Comparison of ENCODE assay signal across 8 mouse cellular contexts in genomic region chr7:97081242-97081958, GRCm38 (mm10). TPM values are rescaled to one million over a fixed set of nuclear protein-coding genes. Genes with fewer than 3 reads are reported as not detected.
A peak's percentile ranks its signal among the peaks of the same experiment; 100 is the strongest.
DNase-seq lines count a peak whose midpoint lies in the region; ATAC-seq lines count a peak whose summit lies in the region.

TSS of gene Gab2 (plus strand) at chr7:97081586.

- H3K27ac ChIP-seq in hindbrain, embryonic 13.5 days, result peak within 1 kb of the TSS; percentile 91
- peak within 1 kb of the TSS; percentile 97 for H3K27ac ChIP-seq in macrophage

- no peaks in the 10 kb centered on the region for H3K36me3 ChIP-seq in hindbrain, embryonic 13.5 days
- no peaks in the 10 kb centered on the region for H3K36me3 ChIP-seq in macrophage (ENCODE audit: inconsistent target)

- H3K4me2 ChIP-seq in hindbrain, embryonic 13.5 days, result peak within 1 kb of the TSS; percentile 72

- H3K4me1 ChIP-seq in hindbrain, embryonic 13.5 days (replicated peaks), result peaks cover 15% of the 10 kb centered on the region

- H3K79me2 ChIP-seq in macrophage (ENCODE audit: inconsistent target), result peaks cover 35% of the 10 kb centered on the region

- WGBS in hindbrain, embryonic 13.5 days, result 0% methylated on average over 59 of the region's 83 CpGs
- 3% methylated on average over 56 of the region's 83 CpGs for WGBS in macrophage (ENCODE audit: missing documents)

- DNase-seq in T-cell, adult 2 months (ENCODE audit: low spot score), result peak; percentile 12
- DNase-seq in cerebellum, postnatal 25 days, result peak; percentile 62 to 79
- DNase-seq in frontal cortex, postnatal 25 days (ENCODE audit: low spot score in 2 of 2), result peak; percentile 32 to 42
- peak; percentile 36 to 61 for DNase-seq in left cerebral cortex, adult 18-20 months (ENCODE audit: low spot score in 2 of 2)
- peak; percentile 61 for DNase-seq in right cerebral cortex, adult 18-20 months
- peak; percentile 63 for DNase-seq in urinary bladder, postnatal 25 days (ENCODE audit: low spot score)

- H3K27me3 ChIP-seq in hindbrain, embryonic 13.5 days, result no peaks in the 10 kb centered on the region

- peak; percentile 83 for ATAC-seq in hindbrain, embryonic 13.5 days (ENCODE audit: low FRiP score)

- peak within 1 kb of the TSS; percentile 95 for H3K9ac ChIP-seq in hindbrain, embryonic 13.5 days

- no peaks in the 10 kb centered on the region for H3K9me3 ChIP-seq in hindbrain, embryonic 13.5 days

- H3K4me3 ChIP-seq in hindbrain, embryonic 13.5 days, result peak within 1 kb of the TSS; percentile 94
- peak within 1 kb of the TSS; percentile 77 for H3K4me3 ChIP-seq in macrophage (ENCODE audit: inconsistent target)

RNA-seq across cellular contexts. Expression of gene Gab2, which starts in this region (rescaled TPM):
- 15.9 and 16.9 TPM in 2 replicates for polyA plus RNA-seq in hindbrain, embryonic 13.5 days (2015; fragmentation: Nextera tagmentation; extraction: Ambion mirVana)
- 10 to 100 TPM; 14.3 to 15.2 TPM for total RNA-seq in left cerebral cortex, adult 18-20 months (2021)
- 10 to 100 TPM; 46.4 to 93.5 (median 61.6) TPM for total RNA-seq in macrophage (2018; cell fraction: chromatin; rRNA removed)
- 10 to 100 TPM; 39.6 to 63.5 (median 47.9) TPM for total RNA-seq in macrophage (2018; cell fraction: cytosol; rRNA removed)
- total RNA-seq in macrophage (2018; cell fraction: nucleus; rRNA removed), result 100 to 1,000 TPM in 1 of 26 experiments, 10 to 100 TPM in 25; 52.4 to 103 (median 66.5) TPM
- polyA plus RNA-seq in macrophage (2018), result 32.5 to 68.4 TPM (median 36.6 TPM) in 3 replicates

Comparison
In these comparisons a context has a peak if more than half of its experiments do, and no peak if none do; other contexts are left out.
1. Peak in every context shown above with its lines: DNase-seq, ATAC-seq, H3K4me3 ChIP-seq and H3K27ac ChIP-seq.
2. DNase-seq: peak in every context shown above with its lines; median percentile 70 in cerebellum, postnatal 25 days; 63 in urinary bladder, postnatal 25 days; 61 in right cerebral cortex, adult 18-20 months; 48 in left cerebral cortex, adult 18-20 months; 37 in frontal cortex, postnatal 25 days; 12 in T-cell, adult 2 months.